ENCODE assay signal across 8 mouse cellular contexts in the genomic region with DNA sequence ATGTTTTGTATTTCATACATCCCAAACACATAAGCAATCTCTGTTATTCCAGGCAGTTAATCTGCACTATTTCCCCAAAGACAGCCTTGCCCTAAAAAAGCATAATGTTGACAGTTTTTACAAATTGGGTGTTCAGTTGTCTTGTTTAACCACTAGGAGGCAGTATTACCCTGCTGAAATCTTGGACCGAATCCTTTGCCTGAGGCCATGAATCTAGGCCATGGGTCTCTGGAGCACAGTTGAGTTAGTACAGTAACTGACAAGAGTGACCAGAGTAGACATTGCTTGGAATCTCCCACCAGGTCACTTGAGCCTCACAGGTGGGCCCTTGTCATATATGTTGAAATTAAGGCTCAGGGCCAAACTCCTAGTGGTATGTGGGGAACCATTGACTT. TPM values are rescaled to one million over a fixed set of nuclear protein-coding genes. Genes with fewer than 3 reads are reported as not detected.
A peak's percentile ranks its signal among the peaks of the same experiment; 100 is the strongest.
DNase-seq lines count a peak whose midpoint lies in the region; ATAC-seq lines count a peak whose summit lies in the region.

No protein-coding gene starts in this region.

- no peak overlapping the region for H3K9ac ChIP-seq in midbrain, embryonic 11.5 days (ENCODE audit: low read length)
- H3K9ac ChIP-seq in midbrain, embryonic 15.5 days: no peak overlapping the region
- H3K9ac ChIP-seq in stomach, embryonic 15.5 days: no peak overlapping the region

- 82% methylated on average over 1 of the region's 1 CpGs for WGBS in midbrain, embryonic 11.5 days
- WGBS in midbrain, embryonic 15.5 days: 46% methylated on average over 1 of the region's 1 CpGs
- WGBS in stomach, embryonic 15.5 days: 61% methylated on average over 1 of the region's 1 CpGs

- no peak overlapping the region for H3K27ac ChIP-seq in midbrain, embryonic 11.5 days (ENCODE audit: low read depth, low read length)
- no peak overlapping the region for H3K27ac ChIP-seq in midbrain, embryonic 15.5 days
- peak overlapping the region; percentile 10; the same call in 1 of the 2 replicates for H3K27ac ChIP-seq in stomach, embryonic 15.5 days

- no peak overlapping the region for H3K4me3 ChIP-seq in midbrain, embryonic 11.5 days (ENCODE audit: low read depth, low read length)
- no peak overlapping the region for H3K4me3 ChIP-seq in midbrain, embryonic 15.5 days
- no peak overlapping the region for H3K4me3 ChIP-seq in stomach, embryonic 15.5 days (replicated peaks)

- 0 out of 2 replicates have a peak, but pooled peaks have one; percentile 25 for ATAC-seq in frontal cortex, adult (ENCODE audit: low TSS enrichment)
- no peak for ATAC-seq in midbrain, embryonic 11.5 days (ENCODE audit: low FRiP score)
- no peak for ATAC-seq in midbrain, embryonic 15.5 days (replicated peaks)
- peak; percentile 58 for ATAC-seq in erythroblast, adult 5-6 weeks (replicated peaks; ENCODE audit: low FRiP score, poor library complexity, severe bottlenecking)
- no peak for ATAC-seq in stomach, embryonic 15.5 days (ENCODE audit: insufficient read depth, low FRiP score, low read depth)

- H3K27me3 ChIP-seq in midbrain, embryonic 11.5 days (ENCODE audit: control insufficient read depth, insufficient read depth, low read length): no peaks in the 10 kb centered on the region
- H3K27me3 ChIP-seq in midbrain, embryonic 15.5 days (replicated peaks): no peaks in the 10 kb centered on the region
- no peaks in the 10 kb centered on the region for H3K27me3 ChIP-seq in stomach, embryonic 15.5 days (replicated peaks)

- peaks cover 26% of the 10 kb centered on the region for H3K36me3 ChIP-seq in midbrain, embryonic 11.5 days (ENCODE audit: control insufficient read depth, insufficient read depth, low read length)
- peaks cover 43% of the 10 kb centered on the region for H3K36me3 ChIP-seq in midbrain, embryonic 15.5 days (replicated peaks)
- peaks cover 31% of the 10 kb centered on the region for H3K36me3 ChIP-seq in stomach, embryonic 15.5 days

- no peak overlapping the region for H3K4me2 ChIP-seq in midbrain, embryonic 11.5 days
- no peak overlapping the region for H3K4me2 ChIP-seq in midbrain, embryonic 15.5 days
- H3K4me2 ChIP-seq in stomach, embryonic 15.5 days: no peak overlapping the region

- H3K9me3 ChIP-seq in midbrain, embryonic 11.5 days (ENCODE audit: control insufficient read depth, low read length): no peaks in the 10 kb centered on the region
- H3K9me3 ChIP-seq in midbrain, embryonic 15.5 days: no peaks in the 10 kb centered on the region
- no peaks in the 10 kb centered on the region for H3K9me3 ChIP-seq in stomach, embryonic 15.5 days

- H3K4me1 ChIP-seq in midbrain, embryonic 11.5 days (ENCODE audit: control insufficient read depth, insufficient read depth, low read length): no peaks in the 10 kb centered on the region
- H3K4me1 ChIP-seq in midbrain, embryonic 15.5 days: 0 out of 2 replicates have a peak, but pooled peaks cover 14% of the 10 kb centered on the region
- H3K4me1 ChIP-seq in stomach, embryonic 15.5 days: peaks cover 2% of the 10 kb centered on the region; the same call in 1 of the 2 replicates

- no peak for DNase-seq in frontal cortex, postnatal 10 days (ENCODE audit: low spot score in 2 of 2)
- DNase-seq in midbrain, embryonic 11.5 days (ENCODE audit: low spot score, missing footprints): peak; percentile 96
- no peak for DNase-seq in frontal cortex, postnatal 14 days (ENCODE audit: low spot score in 2 of 2)
- DNase-seq in spleen, adult 18-20 months: no peak

RNA-seq across cellular contexts. Expression of gene Srsf3, which starts 12.5 kb away (rescaled TPM):
- polyA plus RNA-seq in midbrain, embryonic 11.5 days (2014; fragmentation: Nextera tagmentation; extraction: Ambion mirVana): 899 and 948 TPM in 2 replicates
- polyA plus RNA-seq in midbrain, embryonic 15.5 days (2015; fragmentation: Nextera tagmentation; extraction: Ambion mirVana): 429 and 442 TPM in 2 replicates
- 154 and 174 TPM in 2 replicates for total RNA-seq in erythroblast, adult 5-6 weeks (2015; ENCODE audit: low replicate concordance)
- total RNA-seq in erythroblast, adult 5-6 weeks (2017; ENCODE audit: low replicate concordance): 208 and 211 TPM in 2 replicates
- 518 and 524 TPM in 2 replicates for polyA plus RNA-seq in stomach, embryonic 15.5 days (2015; fragmentation: Nextera tagmentation; extraction: Ambion mirVana)

RNA-seq across cellular contexts. Expression of gene Stk38, which starts 37.1 kb away (rescaled TPM):
- 130 and 139 TPM in 2 replicates for polyA plus RNA-seq in midbrain, embryonic 11.5 days (2014; fragmentation: Nextera tagmentation; extraction: Ambion mirVana)
- polyA plus RNA-seq in midbrain, embryonic 15.5 days (2015; fragmentation: Nextera tagmentation; extraction: Ambion mirVana): 99.7 and 105 TPM in 2 replicates
- 34.9 and 93.6 TPM in 2 replicates for total RNA-seq in erythroblast, adult 5-6 weeks (2015; ENCODE audit: low replicate concordance)
- total RNA-seq in erythroblast, adult 5-6 weeks (2017; ENCODE audit: low replicate concordance): 47.2 and 57.4 TPM in 2 replicates
- polyA plus RNA-seq in stomach, embryonic 15.5 days (2015; fragmentation: Nextera tagmentation; extraction: Ambion mirVana): 98.3 and 106 TPM in 2 replicates

RNA-seq across cellular contexts. Expression of gene Cdkn1a, which starts 45.9 kb away (rescaled TPM):
- polyA plus RNA-seq in midbrain, embryonic 11.5 days (2014; fragmentation: Nextera tagmentation; extraction: Ambion mirVana): 16.1 and 17.4 TPM in 2 replicates
- 97.7 and 99.9 TPM in 2 replicates for polyA plus RNA-seq in midbrain, embryonic 15.5 days (2015; fragmentation: Nextera tagmentation; extraction: Ambion mirVana)
- 0.63 and 4.6 TPM in 2 replicates for total RNA-seq in erythroblast, adult 5-6 weeks (2015; ENCODE audit: low replicate concordance)
- 0.34 and 0.42 TPM in 2 replicates for total RNA-seq in erythroblast, adult 5-6 weeks (2017; ENCODE audit: low replicate concordance)
- polyA plus RNA-seq in stomach, embryonic 15.5 days (2015; fragmentation: Nextera tagmentation; extraction: Ambion mirVana): 89.7 and 102 TPM in 2 replicates

Comparison
In these comparisons a context has a peak if more than half of its experiments do, and no peak if none do; other contexts are left out.
1. ATAC-seq: peak in frontal cortex, adult (single experiment) and erythroblast, adult 5-6 weeks (single experiment); none in midbrain, embryonic 11.5 days (single experiment), midbrain, embryonic 15.5 days (single experiment) and stomach, embryonic 15.5 days (single experiment).